Mouse (Mus musculus) limb, embryonic 12.5 days (tissue): ENCODE results near the gene Tsen54. TPM values are rescaled to one million over a fixed set of nuclear protein-coding genes. Genes with fewer than 3 reads are reported as not detected.

Source experiments
- ATAC-seq: fragments of 200-750 bp; cut with Nextera tagmentation; 2 replicates; pipeline ENCODE4 v1.8.0; 2017; ENCODE audit warnings: low read depth, moderate TSS enrichment; ENCODE audit not compliant: insufficient number of reproducible peaks, insufficient read depth, low FRiP score, low TSS enrichment
- H3K27ac ChIP-seq: fragments of 300-500 bp; sonication (generic); 2 replicates; pipeline ENCODE4 v1.5.1; 2016; ENCODE audit warnings: mild to moderate bottlenecking, moderate library complexity
- H3K27me3 ChIP-seq: fragments of 300-500 bp; sonication (generic); 2 replicates; pipeline ENCODE4 v1.6.1; 2016; ENCODE audit warnings: mild to moderate bottlenecking, moderate library complexity
- H3K36me3 ChIP-seq: fragments of 300-500 bp; sonication (generic); 2 replicates; pipeline ENCODE4 v1.6.1; 2016; ENCODE audit warnings: mild to moderate bottlenecking, moderate library complexity
- H3K4me1 ChIP-seq: fragments of 300-500 bp; sonication (generic); replicated peaks from 2 replicates; pipeline ENCODE4 v1.6.1; 2016
- H3K4me2 ChIP-seq: fragments of 300-500 bp; sonication (generic); 2 replicates; pipeline ENCODE4 v1.6.1; 2016; ENCODE audit warnings: mild to moderate bottlenecking, moderate library complexity
- H3K4me3 ChIP-seq: fragments of 300-500 bp; sonication (generic); replicated peaks from 2 replicates; pipeline ENCODE4 v1.5.1; 2016; ENCODE audit warnings: mild to moderate bottlenecking
- H3K9ac ChIP-seq: fragments of 300-500 bp; sonication (generic); replicated peaks from 2 replicates; pipeline ENCODE4 v1.6.1; 2016; ENCODE audit warnings: mild to moderate bottlenecking, moderate library complexity
- H3K9me3 ChIP-seq: fragments of 300-500 bp; sonication (generic); 2 replicates; pipeline ENCODE4 v1.6.1; 2016; ENCODE audit warnings: mild to moderate bottlenecking, moderate library complexity
- WGBS: fragments of 180-500 bp; shearing (Covaris S2); methylation state at CpG from one replicate; pipeline ENCODE4 v1.1.7; 2016; 5-methylcytosine and 5-hydroxymethylcytosine counted together
- polyA plus RNA-seq: library from polyadenylated mRNA; unstranded; fragments of >200 nt; fragmentation: Nextera tagmentation; extraction: Ambion mirVana; gene quantifications from 2 replicates; pipeline ENCODE4 v1.2.1, GENCODE M21; 2016

The Tsen54 gene
- polyA plus RNA-seq, 1 experiment from 2014 or later: 36.1 TPM

- 4% methylated on average over 28 of the region's 28 CpGs for WGBS
- H3K36me3 ChIP-seq: peaks cover 50% of the 10 kb centered on the region
- H3K9me3 ChIP-seq: no peaks in the 10 kb centered on the region
- H3K4me1 ChIP-seq: peaks cover 68% of the 10 kb centered on the region
- peak; percentile 2; the same call in 1 of the 2 replicates for ATAC-seq
- H3K27ac ChIP-seq: peak overlapping the region; percentile 78
- peak overlapping the region; percentile 89 for H3K4me2 ChIP-seq
- H3K4me3 ChIP-seq: peak overlapping the region; percentile 95
- no peaks in the 10 kb centered on the region for H3K27me3 ChIP-seq
- H3K9ac ChIP-seq: peak overlapping the region; percentile 83
These were observed 1.7 kb upstream of the Tsen54 start for GRCm38 (mm10) chr11:115812533-115813420.

GRCm38 (mm10) chr11:115813507-115814296 lies 822 bp upstream of the Tsen54 start, which contains the start of gene Caskin2:
Gene Caskin2 (minus strand): TSS chr11:115813639.
- peak; percentile 94 for ATAC-seq
- Histone ChIP-seq H3K36me3 (peaks cover 49% of the 10 kb centered on the region), H3K9ac (peak within 1 kb of the TSS; percentile 85), H3K27ac (peak within 1 kb of the TSS; percentile 82), H3K4me2 (peak within 1 kb of the TSS; percentile 89), H3K9me3 (no peaks in the 10 kb centered on the region), H3K4me3 (peak within 1 kb of the TSS; percentile 95), H3K27me3 (no peaks in the 10 kb centered on the region), H3K4me1 (peaks cover 59% of the 10 kb centered on the region)
- WGBS: under 1% methylated on average over 40 of the region's 44 CpGs

- Histone ChIP-seq H3K27ac (no peak overlapping the region), H3K4me2 (no peak overlapping the region), H3K36me3 (peaks cover 47% of the 10 kb centered on the region), H3K4me3 (no peak overlapping the region), H3K9me3 (no peaks in the 10 kb centered on the region), H3K27me3 (no peaks in the 10 kb centered on the region), H3K4me1 (peaks cover 23% of the 10 kb centered on the region), H3K9ac (no peak overlapping the region)
- no peak for ATAC-seq
- WGBS: 89% methylated on average over 5 of the region's 5 CpGs
These were observed 2.8 kb downstream of the Tsen54 start for GRCm38 (mm10) chr11:115817331-115817730.

GRCm38 (mm10) chr11:115819915-115820623 lies 5.5 kb downstream of the Tsen54 start:
- WGBS: 88% methylated on average over 16 of the region's 16 CpGs

GRCm38 (mm10) chr11:115821001-115821400 lies 6.5 kb downstream of the Tsen54 start:
- Histone ChIP-seq H3K9ac (no peak overlapping the region), H3K4me3 (no peak overlapping the region), H3K9me3 (no peaks in the 10 kb centered on the region), H3K36me3 (peaks cover 53% of the 10 kb centered on the region), H3K4me2 (no peak overlapping the region), H3K27me3 (peaks cover 31% of the 10 kb centered on the region), H3K4me1 (peaks cover 18% of the 10 kb centered on the region), H3K27ac (no peak overlapping the region)
- WGBS: 84% methylated on average over 4 of the region's 4 CpGs
- no peak for ATAC-seq

More at GRCm38 (mm10) chr11:115819915-115820623, 5.5 kb downstream of the Tsen54 start:
- ATAC-seq: no peak
- H3K27ac ChIP-seq: no peak overlapping the region
- H3K36me3 ChIP-seq: peaks cover 53% of the 10 kb centered on the region
- no peak overlapping the region for H3K9ac ChIP-seq
- H3K27me3 ChIP-seq: peaks cover 22% of the 10 kb centered on the region
- no peak overlapping the region for H3K4me2 ChIP-seq
- H3K9me3 ChIP-seq: no peaks in the 10 kb centered on the region
- H3K4me3 ChIP-seq: no peak overlapping the region
- peaks cover 27% of the 10 kb centered on the region for H3K4me1 ChIP-seq

- peaks cover 34% of the 10 kb centered on the region for H3K36me3 ChIP-seq
- under 1% methylated on average over 87 of the region's 87 CpGs for WGBS
- H3K27me3 ChIP-seq: peaks cover 38% of the 10 kb centered on the region
- no peaks in the 10 kb centered on the region for H3K9me3 ChIP-seq
- peak within 1 kb of the TSS; percentile 93 for H3K4me2 ChIP-seq
- peak within 1 kb of the TSS; percentile 60 for H3K4me3 ChIP-seq
- peak; percentile 91 for ATAC-seq
- peak within 1 kb of the TSS; percentile 65 for H3K9ac ChIP-seq
- H3K27ac ChIP-seq: peak within 1 kb of the TSS; percentile 7; the same call in 1 of the 2 replicates
- peaks cover 21% of the 10 kb centered on the region for H3K4me1 ChIP-seq
These were observed 9.5 kb downstream of the Tsen54 start, which contains the start of gene Llgl2 for GRCm38 (mm10) chr11:115823774-115824740. Gene Llgl2 (plus strand): TSS chr11:115824049.

GRCm38 (mm10) chr11:115824813-115825212 lies 10.3 kb downstream of the Tsen54 start:
- Histone ChIP-seq H3K4me3 (peak overlapping the region; percentile 60), H3K36me3 (peaks cover 31% of the 10 kb centered on the region), H3K27me3 (peaks cover 39% of the 10 kb centered on the region), H3K4me1 (peaks cover 24% of the 10 kb centered on the region), H3K9me3 (no peaks in the 10 kb centered on the region), H3K4me2 (peak overlapping the region; percentile 93), H3K9ac (peak overlapping the region; percentile 65; the same call in 1 of the 2 replicates), H3K27ac (no peak overlapping the region)
- no peak for ATAC-seq
- WGBS: 19% methylated on average over 11 of the region's 11 CpGs

- ATAC-seq: no peak
- Histone ChIP-seq H3K9ac (no peak overlapping the region), H3K9me3 (no peaks in the 10 kb centered on the region), H3K36me3 (peaks cover 14% of the 10 kb centered on the region), H3K27ac (no peak overlapping the region), H3K4me1 (peaks cover 35% of the 10 kb centered on the region), H3K4me3 (no peak overlapping the region), H3K4me2 (no peak overlapping the region), H3K27me3 (peaks cover 54% of the 10 kb centered on the region)
- whole genome bisulfite sequencing: 49% methylated on average over 5 of the region's 5 CpGs
These were observed 12.0 kb downstream of the Tsen54 start for GRCm38 (mm10) chr11:115826487-115826886.

- Histone ChIP-seq H3K27me3 (peaks cover 58% of the 10 kb centered on the region), H3K4me2 (no peak overlapping the region), H3K4me1 (peaks cover 46% of the 10 kb centered on the region), H3K4me3 (no peak overlapping the region), H3K9ac (no peak overlapping the region), H3K27ac (no peak overlapping the region), H3K9me3 (no peaks in the 10 kb centered on the region), H3K36me3 (peaks cover 2% of the 10 kb centered on the region)
- no peak for ATAC-seq
- WGBS: 87% methylated on average over 6 of the region's 6 CpGs
These were observed 13.1 kb downstream of the Tsen54 start for GRCm38 (mm10) chr11:115827624-115828023.

GRCm38 (mm10) chr11:115829036-115829435 lies 14.5 kb downstream of the Tsen54 start:
- WGBS: 57% methylated on average over 4 of the region's 4 CpGs
- Histone ChIP-seq H3K27ac (no peak overlapping the region), H3K9ac (no peak overlapping the region), H3K27me3 (peaks cover 46% of the 10 kb centered on the region), H3K4me3 (no peak overlapping the region), H3K4me2 (no peak overlapping the region), H3K4me1 (peaks cover 52% of the 10 kb centered on the region), H3K36me3 (no peaks in the 10 kb centered on the region), H3K9me3 (no peaks in the 10 kb centered on the region)
- ATAC-seq: no peak
